Mouse (Mus musculus): ENCODE results near the gene Slc7a10. TPM values are rescaled to one million over a fixed set of nuclear protein-coding genes. Genes with fewer than 3 reads are reported as not detected.

Gene Slc7a10
- total and polyA plus RNA-seq, 3 experiments, result not detected

GRCm38 (mm10) chr7:35163600-35163999 lies 22.6 kb upstream of the Slc7a10 start:
- H3K79me2 ChIP-seq (replicated peaks; ENCODE audit: control insufficient read depth, extremely low read depth, insufficient read depth, poor library complexity, severe bottlenecking), result no peaks in the 10 kb centered on the region
- dilution Hi-C loops (cut with MboI; ENCODE audit: extremely low pct_ligation_motif_present, extremely low pct_unique_long_range_greater_than_20kb, low sequenced_read_pairs), result no loop called here
- H3K9ac ChIP-seq (ENCODE audit: insufficient read depth, low read depth), result no peak overlapping the region
- in situ Hi-C loops (cut with MboI; ENCODE audit: low pct_ligation_motif_present, low pct_unique_long_range_greater_than_20kb, low sequenced_read_pairs), result no loop called here
- no peak overlapping the region for H3K4me2 ChIP-seq (ENCODE audit: insufficient read depth, low read depth, poor library complexity, severe bottlenecking)
- TF ChIP-seq NELFE (IDR thresholded peaks at IDR 0.05; ENCODE audit: low read depth, low read length), result no peak
- TF ChIP-seq PAX5 (IDR thresholded peaks at IDR 0.05; ENCODE audit: low read length), result no peak
- TF ChIP-seq RAD21 (IDR thresholded peaks at IDR 0.05; ENCODE audit: low read depth, low read length), result no peak
- TF ChIP-seq MXI1 (IDR thresholded peaks at IDR 0.05; ENCODE audit: low read depth, low read length), result no peak
- no peak for TF ChIP-seq CHD1 (IDR thresholded peaks at IDR 0.05; ENCODE audit: low read depth, low read length)
- no peak for TF ChIP-seq MAFK (IDR thresholded peaks at IDR 0.05; ENCODE audit: insufficient replicate concordance, low read length)
- TF ChIP-seq MYC (IDR thresholded peaks at IDR 0.05; ENCODE audit: low read depth, low read length), result no peak
- no peak for TF ChIP-seq GABPA (IDR thresholded peaks at IDR 0.05; ENCODE audit: insufficient replicate concordance, low read depth, low read length)
- no peak for TF ChIP-seq BHLHE40 (IDR thresholded peaks at IDR 0.05; ENCODE audit: low read depth, low read length)
- TF ChIP-seq ETS1 (conservative IDR thresholded peaks at IDR 0.05; ENCODE audit: low read depth, low read length), result no peak
- no peak for TF ChIP-seq ZNF384 (IDR thresholded peaks at IDR 0.05; ENCODE audit: low read depth, low read length)
- peaks cover 11% of the 10 kb centered on the region for H3K9me3 ChIP-seq (replicated peaks; ENCODE audit: low read length)
- no peak for DNase-seq (ENCODE audit: extremely low read depth)
- peaks cover 12% of the 10 kb centered on the region for H3K27me3 ChIP-seq (replicated peaks)
- H3K4me1 ChIP-seq (ENCODE audit: control insufficient read depth in 1 of 2, insufficient read depth in 2 of 2), result no peaks in the 10 kb centered on the region
- no peaks in the 10 kb centered on the region for H3K36me3 ChIP-seq (replicated peaks in 1 of 2; ENCODE audit: control insufficient read depth in 1 of 2, insufficient read depth in 1 of 2, low read length in 1 of 2)
- H3K27ac ChIP-seq (ENCODE audit: insufficient read depth, low read depth), result no peak overlapping the region
- H3K4me3 ChIP-seq (replicated peaks in 1 of 3; ENCODE audit: low read depth in 2 of 3, low read length in 2 of 3, poor library complexity in 1 of 3), result no peak overlapping the region

GRCm38 (mm10) chr7:35164131-35164530 lies 22.1 kb upstream of the Slc7a10 start:
- Histone ChIP-seq H3K9ac (ENCODE audit: insufficient read depth, low read depth) (no peak overlapping the region), H3K27me3 (replicated peaks) (peaks cover 12% of the 10 kb centered on the region), H3K4me3 (replicated peaks in 1 of 3; ENCODE audit: low read depth in 2 of 3, low read length in 2 of 3, poor library complexity in 1 of 3) (no peak overlapping the region), H3K79me2 (replicated peaks; ENCODE audit: control insufficient read depth, extremely low read depth, insufficient read depth, poor library complexity, severe bottlenecking) (no peaks in the 10 kb centered on the region), H3K4me1 (ENCODE audit: control insufficient read depth in 1 of 2, insufficient read depth in 2 of 2) (no peaks in the 10 kb centered on the region), H3K9me3 (replicated peaks; ENCODE audit: low read length) (peaks cover 8% of the 10 kb centered on the region), H3K4me2 (ENCODE audit: insufficient read depth, low read depth, poor library complexity, severe bottlenecking) (no peak overlapping the region), H3K36me3 (replicated peaks in 1 of 2; ENCODE audit: control insufficient read depth in 1 of 2, insufficient read depth in 1 of 2, low read length in 1 of 2) (no peaks in the 10 kb centered on the region), H3K27ac (ENCODE audit: insufficient read depth, low read depth) (no peak overlapping the region)
- dilution Hi-C loops (cut with MboI; ENCODE audit: extremely low pct_ligation_motif_present, extremely low pct_unique_long_range_greater_than_20kb, low sequenced_read_pairs), result no loop called here
- no peak for DNase-seq (ENCODE audit: extremely low read depth)
- no peak for TF ChIP-seq SIN3A (IDR thresholded peaks at IDR 0.05; ENCODE audit: low read length)
- no peak for TF ChIP-seq CTCF (conservative IDR thresholded peaks at IDR 0.05 in 1 of 2, IDR thresholded peaks at IDR 0.05 in 1 of 2; ENCODE audit: low read depth in 2 of 2, low read length in 2 of 2)
- no peak for TF ChIP-seq IRF4 (IDR thresholded peaks at IDR 0.05; ENCODE audit: low read depth, low read length)
- TF ChIP-seq GABPA (IDR thresholded peaks at IDR 0.05; ENCODE audit: insufficient replicate concordance, low read depth, low read length), result no peak
- no peak for TF ChIP-seq POLR2A (IDR thresholded peaks at IDR 0.05; ENCODE audit: low read depth, low read length)
- TF ChIP-seq TBP (conservative IDR thresholded peaks at IDR 0.05; ENCODE audit: low read depth, low read length), result no peak
- TF ChIP-seq ETS1 (conservative IDR thresholded peaks at IDR 0.05; ENCODE audit: low read depth, low read length), result no peak
- TF ChIP-seq NELFE (IDR thresholded peaks at IDR 0.05; ENCODE audit: low read depth, low read length), result no peak
- no peak for TF ChIP-seq CHD2 (IDR thresholded peaks at IDR 0.05; ENCODE audit: low read length)
- in situ Hi-C loops (cut with MboI; ENCODE audit: low pct_ligation_motif_present, low pct_unique_long_range_greater_than_20kb, low sequenced_read_pairs), result no loop called here

Data from CH12.LX (cell line).